Mouse (Mus musculus) ES-Bruce4 (cell line): ENCODE measurements around the gene Kcnd2.

Experiments used
- CTCF ChIP-seq: IDR thresholded peaks from one replicate; pipeline ENCODE4 v1.8.1; 2011; ENCODE audit warnings: low read depth, low read length
- EP300 ChIP-seq: IDR thresholded peaks from 2 replicates; pipeline ENCODE4 v1.6.1; 2011; ENCODE audit warnings: low read depth, low read length; ENCODE audit not compliant: insufficient read depth

GRCm38 (mm10) chr6:21310159-21310558 is 94.9 kb downstream of the Kcnd2 start:
- TF ChIP-seq EP300 (no peak), CTCF (no peak)
